In genomic region chr4:10835252-10836051, GRCm38 (mm10) we compare ENCODE assay signal across 10 mouse cellular contexts. TPM values are rescaled to one million over a fixed set of nuclear protein-coding genes. Genes with fewer than 3 reads are reported as not detected.
DNase-seq lines count a peak whose midpoint lies in the region; ATAC-seq and TF ChIP-seq lines count a peak whose summit lies in the region.
"Had no signal": no experiment of that assay in that cellular context is flagged by ENCODE, and none has a peak within 500 bp of the region (broad histone marks: within the 10 kb centered on the region; RNA-seq: fewer than 3 reads in every experiment).

No protein-coding gene starts in this region.

- no peaks in the 10 kb centered on the region for H3K27me3 ChIP-seq in kidney, embryonic 14.5 days (ENCODE audit: control insufficient read depth, insufficient read depth, low read length)
- H3K27me3 ChIP-seq in forebrain, postnatal 0 days (ENCODE audit: insufficient read depth, low read length): no peaks in the 10 kb centered on the region
- no peaks in the 10 kb centered on the region for H3K27me3 ChIP-seq in lung, embryonic 14.5 days (ENCODE audit: insufficient read depth, low read length)
- H3K27me3 ChIP-seq in stomach, postnatal 0 days (ENCODE audit: control insufficient read depth, insufficient read depth, low read length): no peaks in the 10 kb centered on the region
- H3K27me3 ChIP-seq: limb, embryonic 12.5 days had no signal

- H3K4me1 ChIP-seq in kidney, embryonic 14.5 days (ENCODE audit: control insufficient read depth, insufficient read depth, low read length): no peaks in the 10 kb centered on the region
- H3K4me1 ChIP-seq in ES-E14 (ENCODE audit: control insufficient read depth in 2 of 2, insufficient read depth in 2 of 2, low read length in 2 of 2, poor library complexity in 1 of 2): no peaks in the 10 kb centered on the region
- no peaks in the 10 kb centered on the region for H3K4me1 ChIP-seq in forebrain, postnatal 0 days (ENCODE audit: insufficient read depth)
- H3K4me1 ChIP-seq in lung, embryonic 14.5 days (ENCODE audit: insufficient read depth): no peaks in the 10 kb centered on the region
- no peaks in the 10 kb centered on the region for H3K4me1 ChIP-seq in stomach, postnatal 0 days (replicated peaks; ENCODE audit: control insufficient read depth, insufficient read depth)
- H3K4me1 ChIP-seq: limb, embryonic 12.5 days had no signal

- TF ChIP-seq EP300 in stomach, postnatal 0 days (optimal IDR thresholded peaks at IDR 0.05): no peak

- no peaks in the 10 kb centered on the region for H3K36me3 ChIP-seq in kidney, embryonic 14.5 days (ENCODE audit: control insufficient read depth, insufficient read depth, low read length)
- no peaks in the 10 kb centered on the region for H3K36me3 ChIP-seq in ES-E14 (ENCODE audit: control insufficient read depth, insufficient read depth, low read length, poor library complexity, severe bottlenecking)
- H3K36me3 ChIP-seq in forebrain, postnatal 0 days (ENCODE audit: insufficient read depth): no peaks in the 10 kb centered on the region
- no peaks in the 10 kb centered on the region for H3K36me3 ChIP-seq in lung, embryonic 14.5 days (ENCODE audit: insufficient read depth)
- no peaks in the 10 kb centered on the region for H3K36me3 ChIP-seq in stomach, postnatal 0 days (ENCODE audit: control insufficient read depth, insufficient read depth, low read length)
- H3K36me3 ChIP-seq: limb, embryonic 12.5 days had no signal

- no peak overlapping the region for H3K9ac ChIP-seq in kidney, embryonic 14.5 days (ENCODE audit: low read depth, low read length)
- H3K9ac ChIP-seq in ES-E14 (ENCODE audit: insufficient read depth, low read depth, low read length, poor library complexity, severe bottlenecking): no peak overlapping the region
- no peak overlapping the region for H3K9ac ChIP-seq in forebrain, postnatal 0 days
- H3K9ac ChIP-seq in lung, embryonic 14.5 days: no peak overlapping the region
- no peak overlapping the region for H3K9ac ChIP-seq in stomach, postnatal 0 days (ENCODE audit: low read length)
- H3K9ac ChIP-seq: limb, embryonic 12.5 days had no signal

- no peaks in the 10 kb centered on the region for H3K9me3 ChIP-seq in kidney, embryonic 14.5 days (ENCODE audit: control insufficient read depth, low read length)
- no peaks in the 10 kb centered on the region for H3K9me3 ChIP-seq in ES-E14 (ENCODE audit: control insufficient read depth, insufficient read depth, low read depth, low read length)
- H3K9me3 ChIP-seq in forebrain, postnatal 0 days (ENCODE audit: low read length): no peaks in the 10 kb centered on the region
- no peaks in the 10 kb centered on the region for H3K9me3 ChIP-seq in lung, embryonic 14.5 days (ENCODE audit: low read depth, low read length)
- H3K9me3 ChIP-seq in stomach, postnatal 0 days (ENCODE audit: control insufficient read depth, low read length): no peaks in the 10 kb centered on the region
- H3K9me3 ChIP-seq: limb, embryonic 12.5 days had no signal

- 77% methylated on average over 6 of the region's 6 CpGs for WGBS in kidney, embryonic 14.5 days
- WGBS in forebrain, postnatal 0 days: 69% methylated on average over 6 of the region's 6 CpGs
- 72% methylated on average over 6 of the region's 6 CpGs for WGBS in lung, embryonic 14.5 days
- 73% methylated on average over 6 of the region's 6 CpGs for WGBS in stomach, postnatal 0 days

- ATAC-seq in kidney, embryonic 14.5 days (ENCODE audit: low FRiP score, low TSS enrichment): no peak
- peak; percentile 64 for ATAC-seq in forebrain, postnatal 0 days
- ATAC-seq in lung, embryonic 14.5 days (ENCODE audit: insufficient read depth): no peak
- no peak for ATAC-seq in stomach, postnatal 0 days (ENCODE audit: low FRiP score, low TSS enrichment)

- peak; percentile 21 for DNase-seq in kidney, adult 9 months
- DNase-seq in ES-E14 (ENCODE audit: low read depth, low spot score): peak; percentile 27
- DNase-seq in c-Kit-positive CD71-negative TER-119-negative erythroid progenitor cells, embryonic 14.5 days (ENCODE audit: low read depth): peak; percentile 23
- DNase-seq in forebrain, postnatal 0 days: peak; percentile 58
- peak; percentile 64 for DNase-seq in lung, embryonic 14.5 days
- DNase-seq in stomach, postnatal 0 days (ENCODE audit: low spot score): peak; percentile 23
- no peak for DNase-seq in ovary, postnatal 36 days (ENCODE audit: low spot score)

- in situ Hi-C loops in ES-E14 (cut with MboI; ENCODE audit: low sequenced_read_pairs in 2 of 2, unreplicated experiment in 2 of 2): no loop called here

- no peak overlapping the region for H3K4me2 ChIP-seq in kidney, embryonic 14.5 days (replicated peaks; ENCODE audit: low read depth, low read length)
- no peak overlapping the region for H3K4me2 ChIP-seq in forebrain, postnatal 0 days (ENCODE audit: low read depth)
- no peak overlapping the region for H3K4me2 ChIP-seq in lung, embryonic 14.5 days
- H3K4me2 ChIP-seq in stomach, postnatal 0 days (replicated peaks; ENCODE audit: low read depth): no peak overlapping the region
- H3K4me2 ChIP-seq: limb, embryonic 12.5 days had no signal

- peak; percentile 71 for TF ChIP-seq CTCF in forebrain, postnatal 0 days (IDR thresholded peaks at IDR 0.05; ENCODE audit: low read depth)
- peak; percentile 71 for TF ChIP-seq CTCF in lung, embryonic 14.5 days (IDR thresholded peaks at IDR 0.05; ENCODE audit: low read depth)
- peak; percentile 77 for TF ChIP-seq CTCF in stomach, postnatal 0 days (IDR thresholded peaks at IDR 0.05; ENCODE audit: low read depth)

- no peak overlapping the region for H3K27ac ChIP-seq in kidney, embryonic 14.5 days (ENCODE audit: low read depth, low read length)
- H3K27ac ChIP-seq in ES-E14 (ENCODE audit: insufficient read depth, low read depth, low read length, poor library complexity, severe bottlenecking): no peak overlapping the region
- H3K27ac ChIP-seq in forebrain, postnatal 0 days (ENCODE audit: low read depth, low read length): no peak overlapping the region
- H3K27ac ChIP-seq in lung, embryonic 14.5 days (ENCODE audit: low read depth): no peak overlapping the region
- no peak overlapping the region for H3K27ac ChIP-seq in stomach, postnatal 0 days (replicated peaks)
- H3K27ac ChIP-seq: limb, embryonic 12.5 days had no signal

- no peak overlapping the region for H3K4me3 ChIP-seq in kidney, embryonic 14.5 days (ENCODE audit: low read length)
- no peak overlapping the region for H3K4me3 ChIP-seq in ES-E14 (ENCODE audit: insufficient read depth in 1 of 2, low read depth in 1 of 2, low read length in 2 of 2, poor library complexity in 1 of 2, severe bottlenecking in 1 of 2)
- no peak overlapping the region for H3K4me3 ChIP-seq in forebrain, postnatal 0 days (ENCODE audit: low read depth, low read length)
- no peak overlapping the region for H3K4me3 ChIP-seq in lung, embryonic 14.5 days (ENCODE audit: low read depth, low read length)
- no peak overlapping the region for H3K4me3 ChIP-seq in stomach, postnatal 0 days (ENCODE audit: low read depth, low read length)
- H3K4me3 ChIP-seq: erythroblast, embryonic 14.5 days; limb, embryonic 12.5 days had no signal

TF ChIP-seq in ES-E14, 5 proteins besides CTCF, POLR2A, EP300 and RAD21:
- TF ChIP-seq ZNF384 (IDR thresholded peaks at IDR 0.05; ENCODE audit: low read depth, low read length) (peak; percentile 63; the same call in 1 of the 2 replicates), HCFC1 (IDR thresholded peaks at IDR 0.05; ENCODE audit: borderline replicate concordance, insufficient read depth, low read length) (no peak), ZC3H11A (IDR thresholded peaks at IDR 0.05; ENCODE audit: borderline replicate concordance, low read depth, low read length) (0 out of 2 replicates have a peak, but pooled peaks have one; percentile 31)
TF ChIP-seq in ES-E14: peak in this region for 2.

RNA-seq across cellular contexts. Expression of gene 2610301B20Rik, which starts 38.8 kb away (rescaled TPM):
- polyA plus RNA-seq in kidney, embryonic 14.5 days (2014; fragmentation: Nextera tagmentation; extraction: Ambion mirVana): 29.9 and 30.1 TPM in 2 replicates
- total RNA-seq in ES-E14 (2012; rRNA removed): 6.1 TPM in 2 replicates
- 33.9 and 35.5 TPM in 2 replicates for total RNA-seq in forebrain, postnatal 0 days (2014; rRNA removed)
- 33.1 and 39.0 TPM in 2 replicates for polyA plus RNA-seq in forebrain, postnatal 0 days (2015; fragmentation: Nextera tagmentation; extraction: Ambion mirVana)
- 27.9 and 29.3 TPM in 2 replicates for polyA plus RNA-seq in lung, embryonic 14.5 days (2014; fragmentation: Nextera tagmentation; extraction: Ambion mirVana)
- 14.2 and 15.0 TPM in 2 replicates for polyA plus RNA-seq in stomach, postnatal 0 days (2015; fragmentation: Nextera tagmentation; extraction: Ambion mirVana)
